Mouse (Mus musculus) Patski (cell line): ENCODE measurements around the gene Elmsan1. TPM values are rescaled to one million over a fixed set of nuclear protein-coding genes. Genes with fewer than 3 reads are reported as not detected.

Experiments used
- ATAC-seq: fragments of 100-300 bp; one replicate; pipeline ENCODE4 v1.8.0; 2021
- CTCF ChIA-PET: fragments of 350-600 bp; sonication (Branson Sonifier 250); formaldehyde crosslinking; loops from one replicate; lab custom pipeline; 2022; ENCODE audit warnings: inconsistent platforms; lab: Charles Lee
- POLR2A ChIA-PET: fragments of 350-600 bp; sonication (Branson Sonifier 250); formaldehyde crosslinking; loops from one replicate; lab custom pipeline; 2022; ENCODE audit warnings: antibody characterized with exemption, inconsistent platforms; lab: Charles Lee
- DNase-seq: peaks from one replicate; pipeline ENCODE4 v3.0.0-alpha.2; 2011; ENCODE audit warnings: low read depth, low spot score
- H3K27me3 ChIP-seq: fragments of 371-371 bp; one replicate; pipeline ENCODE4 v1.5.1; 2021
- CTCF ChIP-seq: fragments of 100-300 bp; IDR thresholded peaks from one replicate; pipeline ENCODE4 v1.5.1; 2021
- in situ Hi-C: fragments of 300-500 bp; cut with MboI; formaldehyde crosslinking; loops from 3 replicates; pipeline ENCODE4 v1.11.1; 2018; ENCODE audit warnings: low pct_unique_long_range_greater_than_20kb, mixed read lengths
- polyA plus RNA-seq: library from polyadenylated mRNA; unstranded; gene quantifications from one replicate; pipeline ENCODE4 v1.2.3, GENCODE M21; 2021

The Elmsan1 gene
- polyA plus RNA-seq, 1 experiment from 2014 or later, result 16.0 TPM

DNA sequence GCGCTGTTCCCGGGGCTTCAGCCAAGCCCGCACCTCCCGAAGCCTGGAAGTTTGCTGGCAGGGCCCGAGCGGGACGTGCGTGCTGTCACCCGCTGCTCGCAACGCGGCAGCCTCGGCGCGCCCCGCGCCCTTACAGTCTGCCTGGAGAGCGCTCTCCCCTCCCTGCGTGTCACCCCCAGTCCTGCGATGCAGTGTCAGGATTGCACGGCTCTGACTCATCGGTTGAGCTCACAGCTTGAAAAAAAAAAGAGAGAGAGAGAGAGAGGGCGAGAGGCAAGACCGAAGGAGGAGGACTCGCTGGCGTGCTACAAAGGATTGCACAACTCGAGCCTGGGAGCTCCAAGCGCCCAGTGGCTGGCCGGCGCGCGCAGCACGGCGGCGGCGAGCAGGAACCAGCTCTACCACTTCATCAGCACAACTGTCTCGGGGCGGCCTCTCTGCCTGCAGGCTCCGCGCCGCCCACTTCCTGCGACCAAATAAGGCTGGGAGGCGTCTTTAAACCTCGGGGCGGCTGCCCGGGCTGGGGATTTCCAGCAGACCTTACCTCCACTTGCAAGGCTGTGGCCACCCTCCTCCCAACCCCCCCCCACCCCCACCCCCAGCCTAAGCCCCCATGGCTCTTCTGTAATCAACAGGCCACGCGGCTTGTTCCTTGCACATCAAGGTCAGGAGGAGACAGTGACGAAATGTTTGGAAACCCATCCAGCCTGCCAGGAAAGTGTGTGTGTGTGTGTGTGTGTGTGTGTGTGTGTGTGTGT lies 24.9 kb downstream of the Elmsan1 start:
- no peak for DNase-seq
- H3K27me3 ChIP-seq, result no peaks in the 10 kb centered on the region
- ChIA-PET POLR2A (interaction anchor here (0.6 to 1.7 kb wide), 5 partner anchors 14 to 23 kb away, joined by 3 to 8 read pairs (median 6); no protein-coding TSS in a partner anchor), CTCF (interaction anchor here (0.8 kb wide), 1 partner anchor 10 kb away, joined by 3 read pairs; no protein-coding TSS in a partner anchor)
- TF ChIP-seq CTCF, result no peak
- in situ Hi-C loops, result no loop called here
- ATAC-seq, result peak; percentile 77

DNA sequence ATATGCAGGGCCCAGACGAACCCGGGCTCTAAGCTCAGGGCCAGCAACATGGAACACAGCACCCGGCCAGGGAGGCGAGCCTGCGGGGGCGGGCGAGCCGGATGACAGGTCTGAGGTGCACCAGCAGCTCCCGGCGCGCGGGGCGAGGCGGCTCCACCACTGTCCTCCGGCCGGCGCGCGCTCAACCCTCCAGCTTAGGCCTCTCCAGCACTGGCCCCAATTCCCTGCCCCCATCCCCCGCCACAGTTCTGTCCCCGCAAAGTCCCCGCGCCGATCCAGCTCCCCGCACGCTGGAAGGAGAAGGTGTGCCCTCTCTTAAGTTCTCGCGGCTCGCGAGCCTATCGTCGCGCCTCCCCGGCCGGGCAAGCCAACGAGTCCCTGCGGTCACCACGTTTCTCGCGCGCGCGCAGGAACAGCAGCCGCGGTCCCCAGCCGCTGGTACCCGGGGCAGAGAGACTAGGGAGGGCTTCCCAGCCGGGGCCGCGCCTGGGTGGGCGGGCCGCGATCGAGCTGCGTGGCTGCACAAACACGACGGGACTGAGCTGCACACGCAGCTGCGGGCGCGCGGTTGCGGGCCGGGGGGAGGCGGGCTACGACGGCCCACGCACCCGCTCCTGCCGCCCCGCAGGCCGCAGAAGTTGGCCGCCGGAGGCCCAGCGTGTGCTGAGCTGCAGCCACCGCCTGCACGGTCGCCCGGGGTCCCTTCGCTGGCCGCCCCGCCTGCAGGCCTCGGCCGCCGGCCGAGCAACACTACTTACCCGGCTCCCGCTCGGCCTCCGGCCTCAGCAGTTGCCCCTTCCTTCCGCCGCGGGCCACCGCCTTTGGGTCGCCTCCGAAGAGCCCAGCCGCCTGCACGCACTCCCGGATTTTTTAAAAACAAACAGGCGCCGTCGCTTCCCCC lies 25.7 kb downstream of the Elmsan1 start:
- CTCF ChIA-PET, result interaction anchor here (0.8 kb wide), 1 partner anchor 9 kb away, joined by 3 read pairs; no protein-coding TSS in a partner anchor
- no peak for DNase-seq
- POLR2A ChIA-PET, result interaction anchor here (0.6 to 1.7 kb wide), 5 partner anchors 12 to 29 kb away, joined by 4 to 8 read pairs (median 6); partner anchors contain the start of gene Elmsan1
- in situ Hi-C loops, result no loop called here
- peak; percentile 1 for ATAC-seq
- H3K27me3 ChIP-seq, result no peaks in the 10 kb centered on the region
- TF ChIP-seq CTCF, result no peak

DNA sequence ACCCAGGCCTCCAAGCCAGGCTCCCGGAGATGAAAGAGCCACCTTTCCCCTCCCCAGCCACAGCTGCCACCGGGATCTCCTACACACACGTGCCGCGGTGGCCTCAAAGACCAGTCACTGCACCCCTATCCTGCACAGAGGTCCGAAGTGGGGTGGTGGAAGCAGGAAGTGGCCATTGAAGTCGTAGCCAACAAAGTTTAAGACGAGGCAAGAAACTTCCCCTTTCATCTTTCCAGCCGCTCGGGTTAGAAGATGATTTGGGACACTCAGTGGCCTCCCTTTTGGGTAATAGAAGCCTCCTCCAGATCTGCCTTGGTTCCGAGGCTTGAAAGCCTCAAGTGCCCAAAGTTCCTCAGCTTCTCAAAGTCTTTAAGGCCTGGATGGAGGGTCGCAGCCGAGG lies 26.4 kb downstream of the Elmsan1 start:
- ChIA-PET CTCF (no interaction called here), POLR2A (interaction anchor here (0.6 to 1.6 kb wide), 6 partner anchors 12 to 44 kb away, joined by 3 to 7 read pairs (median 5); partner anchors contain the start of genes Elmsan1 and Pnma1)
- no peak for DNase-seq
- ATAC-seq, result no peak
- no peak for TF ChIP-seq CTCF
- H3K27me3 ChIP-seq, result no peaks in the 10 kb centered on the region
- in situ Hi-C loops, result no loop called here

DNA sequence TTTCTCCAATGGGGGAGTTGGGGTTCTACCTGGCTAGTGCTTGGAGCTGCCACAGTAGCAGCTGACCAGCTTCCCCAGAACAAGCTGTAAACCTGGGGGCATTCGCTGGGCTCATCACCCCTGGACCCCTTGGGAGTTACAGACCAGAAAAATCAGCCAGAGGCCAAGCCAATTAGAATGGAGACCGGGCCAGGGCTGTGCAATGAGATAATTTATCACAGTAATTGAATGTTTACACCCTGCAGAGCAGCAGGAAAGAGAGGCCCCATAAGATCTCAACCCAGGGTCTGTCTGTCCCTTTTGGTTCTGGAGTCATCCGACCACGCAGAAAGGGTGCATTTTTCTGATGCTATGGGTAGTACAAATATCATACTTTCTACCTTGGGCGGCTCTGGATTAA lies 26.9 kb downstream of the Elmsan1 start:
- in situ Hi-C loops, result no loop called here
- ChIA-PET CTCF (interaction anchor here (0.7 kb wide), 1 partner anchor 161 kb away, joined by 3 read pairs; no protein-coding TSS in a partner anchor), POLR2A (interaction anchor here (1.0 to 1.6 kb wide), 3 partner anchors 15 to 44 kb away, joined by 3 to 6 read pairs (median 3); partner anchors contain the start of gene Pnma1)
- DNase-seq (no peak), ATAC-seq (no peak)
- no peaks in the 10 kb centered on the region for H3K27me3 ChIP-seq
- TF ChIP-seq CTCF, result no peak

DNA sequence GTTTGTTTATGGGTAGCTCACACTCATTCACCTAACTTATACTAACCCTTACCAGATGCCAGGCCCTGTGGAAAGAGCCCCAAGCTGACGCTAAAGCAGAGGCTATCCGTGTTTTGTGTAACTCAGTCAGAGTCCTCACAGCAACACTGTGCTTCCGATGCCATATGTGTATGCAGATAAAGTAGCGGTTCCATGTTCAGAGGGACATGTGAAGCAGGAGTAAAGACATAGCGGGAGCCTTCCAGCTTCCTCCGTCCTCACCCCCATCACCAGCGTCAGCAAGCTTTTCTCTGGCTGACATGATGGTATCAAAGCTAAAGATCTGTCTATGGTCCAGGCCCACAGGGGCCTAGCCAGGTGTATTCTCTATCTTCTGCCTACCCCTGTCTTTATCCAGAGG lies 27.5 kb downstream of the Elmsan1 start:
- ChIA-PET POLR2A (interaction anchor here (0.6 to 3.3 kb wide), 4 partner anchors 9 to 43 kb away, joined by 3 to 12 read pairs (median 4); partner anchors contain the start of gene Pnma1), CTCF (interaction anchor here (0.7 kb wide), 1 partner anchor 160 kb away, joined by 3 read pairs; no protein-coding TSS in a partner anchor)
- no peak for TF ChIP-seq CTCF
- ATAC-seq (no peak), DNase-seq (no peak)
- in situ Hi-C loops, result no loop called here
- H3K27me3 ChIP-seq, result no peaks in the 10 kb centered on the region

DNA sequence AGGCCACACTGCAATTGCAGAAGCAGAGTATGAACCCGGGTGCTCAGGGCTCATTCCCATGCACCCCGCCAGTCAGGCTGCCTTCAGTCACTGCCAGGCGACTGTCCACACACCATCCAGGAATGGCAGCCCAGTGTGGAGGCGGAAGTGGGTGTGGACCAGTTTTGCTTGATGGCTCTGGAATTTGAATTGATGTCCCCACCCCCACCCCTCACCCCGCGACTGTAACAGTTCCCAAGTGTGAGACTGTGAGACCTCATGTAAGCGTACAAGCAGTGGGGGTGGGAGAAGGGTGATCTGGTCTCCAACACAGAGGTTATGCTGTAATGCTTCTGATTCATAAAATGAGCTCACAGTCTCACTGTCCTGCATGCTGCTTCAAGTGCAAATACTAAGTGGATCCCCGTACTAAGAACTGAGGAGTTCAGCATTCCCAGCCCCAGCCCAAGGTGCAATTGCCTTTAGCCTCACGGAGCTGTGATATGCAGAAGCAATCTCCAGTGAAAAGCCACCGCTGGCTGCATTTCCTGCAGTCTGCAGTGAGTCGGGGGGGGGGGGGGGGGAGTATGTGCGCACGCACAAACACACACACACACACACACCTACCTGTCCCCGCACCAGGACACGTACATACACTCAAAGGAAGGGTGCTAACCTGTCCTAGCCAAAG lies 28.4 kb downstream of the Elmsan1 start:
- ATAC-seq, result peak; percentile 11
- no peak for TF ChIP-seq CTCF
- ChIA-PET POLR2A (interaction anchor here (0.7 to 3.3 kb wide), 3 partner anchors 13 to 30 kb away, joined by 3 to 12 read pairs (median 3); no protein-coding TSS in a partner anchor), CTCF (no interaction called here)
- in situ Hi-C loops, result no loop called here
- DNase-seq, result no peak
- H3K27me3 ChIP-seq, result no peaks in the 10 kb centered on the region

DNA sequence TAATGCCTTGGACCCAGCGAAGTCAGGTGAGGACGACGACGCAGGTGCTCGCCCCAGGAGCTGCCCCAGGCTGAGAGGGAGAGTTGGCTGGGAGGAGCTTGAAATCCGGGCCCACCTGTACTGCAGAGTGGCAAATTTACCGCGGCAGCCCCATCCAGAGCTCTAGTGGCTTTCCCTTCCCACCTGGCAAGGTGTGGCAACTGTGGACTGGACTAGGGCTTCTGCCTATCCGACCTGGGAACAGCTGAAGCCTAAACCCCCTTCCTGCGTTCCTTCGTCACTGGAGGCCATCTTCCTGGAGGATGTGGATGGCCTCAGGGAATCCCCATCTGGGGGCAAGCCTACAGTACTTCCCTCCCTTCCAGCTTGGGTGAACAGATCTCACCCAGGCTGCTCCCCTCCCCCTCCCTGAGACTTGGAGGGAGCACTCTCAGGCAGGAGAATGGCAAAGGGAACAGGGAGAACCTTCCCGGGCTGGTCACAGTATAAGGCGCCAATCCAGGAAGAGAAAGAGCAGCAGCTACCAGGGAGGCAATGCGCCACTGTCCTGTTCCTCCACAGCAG lies 29.7 kb downstream of the Elmsan1 start:
- TF ChIP-seq CTCF, result no peak
- ChIA-PET POLR2A (interaction anchor here (0.7 to 3.3 kb wide), 4 partner anchors 12 to 656 kb away, joined by 3 to 12 read pairs (median 3); no protein-coding TSS in a partner anchor), CTCF (interaction anchor here (1.1 to 2.1 kb wide), 3 partner anchors 13 to 27 kb away, joined by 4 to 5 read pairs (median 5); no protein-coding TSS in a partner anchor)
- no peak for DNase-seq
- no peak for ATAC-seq
- in situ Hi-C loops, result no loop called here
- H3K27me3 ChIP-seq, result no peaks in the 10 kb centered on the region

DNA sequence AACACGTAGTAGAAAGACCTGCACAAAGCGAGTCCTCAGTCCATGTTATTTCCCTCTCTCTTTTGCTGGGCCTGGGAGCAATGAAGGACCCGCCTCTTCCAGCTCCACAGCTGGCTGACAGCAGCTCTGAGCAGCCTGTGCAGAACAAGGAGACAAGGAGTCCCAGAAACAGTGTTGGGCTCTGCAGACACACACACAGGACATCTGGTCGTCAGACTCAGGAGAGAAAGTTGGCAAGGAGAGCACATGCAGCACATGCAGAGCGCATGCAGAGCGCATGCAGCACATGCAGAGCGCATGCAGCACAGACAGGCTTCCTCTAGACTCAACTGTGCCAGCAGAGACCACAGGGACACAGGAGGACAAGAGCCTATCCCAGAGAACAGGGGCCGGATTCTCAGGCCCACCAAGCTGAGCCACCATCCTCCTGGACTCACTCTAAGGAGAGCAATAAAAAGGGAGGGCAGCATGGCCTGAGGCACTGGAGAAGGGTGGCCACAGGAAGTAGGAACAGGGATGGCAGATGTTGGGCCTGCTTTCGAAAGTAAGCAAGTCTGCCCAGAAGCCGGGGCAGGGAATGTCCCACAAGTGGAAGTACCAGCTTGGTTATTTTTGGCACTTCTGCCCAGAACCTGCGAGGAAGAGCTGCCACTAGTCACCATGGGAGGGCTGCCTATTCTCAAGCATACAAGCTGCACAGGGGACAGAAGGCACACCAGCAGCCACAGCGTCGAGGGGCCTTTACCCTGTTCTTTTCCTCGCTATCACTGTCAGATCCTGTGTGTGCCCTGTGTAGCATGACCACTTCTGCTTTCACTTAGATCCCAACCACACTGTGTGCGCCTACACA lies 30.7 kb downstream of the Elmsan1 start:
- POLR2A ChIA-PET, result interaction anchor here (0.7 to 3.3 kb wide), 4 partner anchors 9 to 655 kb away, joined by 3 to 12 read pairs (median 6); partner anchors contain the start of gene Elmsan1
- DNase-seq (no peak), ATAC-seq (no peak)
- TF ChIP-seq CTCF, result no peak
- in situ Hi-C loops, result no loop called here
- CTCF ChIA-PET, result interaction anchor here (0.9 to 2.1 kb wide), 5 partner anchors 12 to 36 kb away, joined by 3 to 5 read pairs (median 4); no protein-coding TSS in a partner anchor
- no peaks in the 10 kb centered on the region for H3K27me3 ChIP-seq
